Mouse (Mus musculus): ENCODE measurements around the gene Arl4a. TPM values are rescaled to one million over a fixed set of nuclear protein-coding genes. Genes with fewer than 3 reads are reported as not detected.
A peak's percentile ranks its signal among the peaks of the same experiment; 100 is the strongest.

The Arl4a gene
- total RNA-seq, 2 experiments from 2014 or later: 50.1 to 50.2 TPM

DNA sequence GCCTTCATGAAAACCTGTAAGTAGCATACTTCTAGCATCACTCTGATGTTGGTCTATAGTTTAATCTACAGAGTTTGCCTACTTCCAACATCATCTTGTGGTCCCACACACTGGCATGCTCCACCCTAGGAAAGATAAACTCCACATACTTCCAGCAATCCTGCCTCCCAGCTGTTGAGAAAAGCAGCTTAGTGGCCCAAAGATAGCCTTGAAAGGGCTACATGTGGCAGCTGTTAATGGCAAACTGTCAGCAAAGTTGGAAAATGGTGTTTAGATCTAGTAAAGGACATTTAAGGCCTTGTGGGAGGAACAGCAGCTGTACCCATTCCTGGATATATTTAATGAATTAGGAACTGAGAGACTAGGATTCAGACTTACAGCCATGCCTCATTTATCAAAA is 68.3 kb downstream of the Arl4a start:
- DNase-seq (ENCODE audit: low spot score in 2 of 2): no peak

GRCm38 (mm10) chr12:39968109-39968508 is 69.7 kb downstream of the Arl4a start:
- DNase-seq (ENCODE audit: low spot score in 2 of 2): no peak

DNA sequence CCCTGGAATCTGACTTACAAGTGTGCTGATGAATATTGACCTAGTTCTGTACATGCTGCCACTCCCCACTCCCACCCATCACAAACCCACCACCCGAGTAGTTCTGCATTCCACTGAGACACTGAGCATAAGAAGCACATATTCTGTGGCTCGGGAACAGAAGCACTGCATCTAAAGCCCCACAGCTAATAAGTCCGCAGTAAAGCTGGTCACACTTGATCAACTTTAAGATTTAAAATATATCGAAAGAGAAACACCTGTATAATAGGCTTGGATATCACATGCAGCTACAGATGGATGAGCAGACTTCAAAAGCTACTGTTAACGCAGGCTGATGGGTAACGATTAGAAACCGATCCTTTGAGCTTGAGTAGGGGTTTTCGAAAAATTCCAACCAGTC is 78.7 kb downstream of the Arl4a start:
- DNase-seq (ENCODE audit: low spot score in 2 of 2): no peak

GRCm38 (mm10) chr12:39957931-39958671 is 79.7 kb downstream of the Arl4a start:
- DNase-seq (ENCODE audit: low spot score in 2 of 2): peak; percentile 78 to 85

DNA sequence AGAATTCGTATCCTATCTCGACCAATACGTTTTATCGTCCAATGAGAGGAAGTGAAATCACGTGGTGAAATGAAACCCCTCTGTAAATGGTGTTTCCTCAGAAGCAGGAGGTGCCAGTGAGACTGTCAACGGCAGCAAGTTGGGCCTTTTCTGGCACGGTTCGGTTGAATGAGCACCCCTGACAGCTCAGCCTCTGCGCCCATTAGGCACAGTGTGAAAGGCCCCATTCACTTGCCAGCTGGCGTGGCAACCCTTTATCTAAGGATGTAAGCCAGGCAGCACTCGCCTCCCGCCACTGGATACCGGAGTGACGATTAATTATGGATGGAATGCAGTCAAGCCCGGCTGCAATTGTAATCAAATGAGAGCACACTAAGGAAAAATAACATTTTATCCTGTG is 81.4 kb downstream of the Arl4a start:
- peak; percentile 76 to 79 for DNase-seq (ENCODE audit: low spot score in 2 of 2)

Other genes with a start within 250 kb of the Arl4a start
- under 1 TPM; 0.25 to 0.39 TPM for gene Scin, start 96.2 kb upstream of the Arl4a start, total RNA-seq (2021)
- under 1 TPM; 0.22 to 0.69 TPM for gene Lsmem1, start 161.5 kb upstream of the Arl4a start, total RNA-seq (2021)
- gene Ifrd1, start 210.5 kb upstream of the Arl4a start, total RNA-seq (2021): 100 to 1,000 TPM in 1 of 2 experiments, 10 to 100 TPM in 1; 97.4 to 104 TPM